In the genomic region with DNA sequence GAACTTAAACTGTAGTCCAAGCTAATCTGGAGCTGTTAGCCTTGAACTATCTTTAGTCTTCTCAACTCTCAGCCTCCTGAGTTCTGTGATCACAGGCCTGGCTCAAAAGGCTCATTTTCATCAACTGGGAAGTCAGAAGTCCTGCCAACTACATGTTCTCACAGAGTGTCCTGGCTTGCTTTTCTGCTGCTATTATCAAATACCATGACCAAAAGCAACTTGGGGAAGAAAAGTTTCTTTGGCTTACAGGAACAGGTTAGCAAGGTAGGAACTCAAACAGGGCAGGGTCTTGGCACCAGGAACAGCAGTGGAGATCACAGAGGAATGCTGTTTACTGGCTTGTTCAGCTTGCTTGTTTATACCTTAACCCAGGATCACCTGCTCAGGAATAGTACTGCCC, we compare ENCODE assay signal across 26 mouse cellular contexts. TPM values are rescaled to one million over a fixed set of nuclear protein-coding genes. Genes with fewer than 3 reads are reported as not detected.
A peak's percentile ranks its signal among the peaks of the same experiment; 100 is the strongest.
DNase-seq lines count a peak whose midpoint lies in the region; ATAC-seq and TF ChIP-seq lines count a peak whose summit lies in the region.
"Had no signal": no experiment of that assay in that cellular context is flagged by ENCODE, and none has a peak within 500 bp of the region (broad histone marks: within the 10 kb centered on the region; RNA-seq: fewer than 3 reads in every experiment).

No protein-coding gene starts in this region.

- H3K4me2 ChIP-seq in kidney, embryonic 15.5 days, result no peak overlapping the region
- H3K4me2 ChIP-seq in kidney, postnatal 0 days (ENCODE audit: low read length), result no peak overlapping the region
- H3K4me2 ChIP-seq in kidney, embryonic 14.5 days (replicated peaks; ENCODE audit: low read depth, low read length), result no peak overlapping the region
- no peak overlapping the region for H3K4me2 ChIP-seq in hindbrain, embryonic 14.5 days (replicated peaks)
- H3K4me2 ChIP-seq: forebrain, embryonic 13.5 days; heart, embryonic 12.5 days had no signal

- H3K9me3 ChIP-seq in kidney, embryonic 15.5 days (replicated peaks), result no peaks in the 10 kb centered on the region
- H3K9me3 ChIP-seq in kidney, postnatal 0 days (replicated peaks; ENCODE audit: low read length), result no peaks in the 10 kb centered on the region
- no peaks in the 10 kb centered on the region for H3K9me3 ChIP-seq in kidney, embryonic 14.5 days (ENCODE audit: control insufficient read depth, low read length)
- H3K9me3 ChIP-seq in hindbrain, embryonic 14.5 days (ENCODE audit: control insufficient read depth, low read length), result no peaks in the 10 kb centered on the region
- H3K9me3 ChIP-seq: embryonic facial prominence, embryonic 10.5 days; forebrain, embryonic 13.5 days; heart, embryonic 12.5 days had no signal

- TF ChIP-seq CTCF in kidney, postnatal 0 days (IDR thresholded peaks at IDR 0.05; ENCODE audit: low read depth), result no peak

- H3K36me3 ChIP-seq in kidney, embryonic 15.5 days, result no peaks in the 10 kb centered on the region
- H3K36me3 ChIP-seq in kidney, postnatal 0 days (ENCODE audit: insufficient read depth, low read length), result no peaks in the 10 kb centered on the region
- H3K36me3 ChIP-seq in kidney, embryonic 14.5 days (ENCODE audit: control insufficient read depth, insufficient read depth, low read length), result no peaks in the 10 kb centered on the region
- no peaks in the 10 kb centered on the region for H3K36me3 ChIP-seq in hindbrain, embryonic 14.5 days (replicated peaks; ENCODE audit: control insufficient read depth, insufficient read depth)
- H3K36me3 ChIP-seq: embryonic facial prominence, embryonic 10.5 days; heart, embryonic 12.5 days had no signal

- peak; percentile 72 for DNase-seq in heart, adult 11 months
- no peak for DNase-seq in heart, postnatal 14 days
- DNase-seq in kidney, adult 18-20 months, result peak; percentile 23
- no peak for DNase-seq in kidney, postnatal 0 days (ENCODE audit: low spot score)
- no peak for DNase-seq in hindbrain, embryonic 14.5 days (ENCODE audit: low spot score)
- DNase-seq: adrenal gland, adult 2 months; adrenal gland, postnatal 36 days; cerebellum, adult 2 months; cerebellum, postnatal 10 days; forebrain, postnatal 0 days; gastrocnemius, adult 2 months; gastrocnemius, postnatal 25 days; heart, postnatal 36 days had no signal

- no peak overlapping the region for H3K4me3 ChIP-seq in kidney, embryonic 15.5 days (replicated peaks)
- H3K4me3 ChIP-seq in kidney, postnatal 0 days (replicated peaks; ENCODE audit: low read depth, low read length), result no peak overlapping the region
- H3K4me3 ChIP-seq in kidney, embryonic 14.5 days (ENCODE audit: low read length), result no peak overlapping the region
- H3K4me3 ChIP-seq in hindbrain, embryonic 14.5 days (replicated peaks; ENCODE audit: low read length), result no peak overlapping the region
- H3K4me3 ChIP-seq: embryonic facial prominence, embryonic 10.5 days; forebrain, embryonic 13.5 days; gastrocnemius, adult 2 months; heart, embryonic 12.5 days had no signal

- no peak overlapping the region for H3K9ac ChIP-seq in kidney, embryonic 15.5 days
- H3K9ac ChIP-seq in kidney, postnatal 0 days (ENCODE audit: low read depth, low read length), result no peak overlapping the region
- no peak overlapping the region for H3K9ac ChIP-seq in kidney, embryonic 14.5 days (ENCODE audit: low read depth, low read length)
- no peak overlapping the region for H3K9ac ChIP-seq in hindbrain, embryonic 14.5 days
- H3K9ac ChIP-seq: forebrain, embryonic 13.5 days; forebrain, postnatal 0 days; heart, embryonic 12.5 days had no signal

- no peaks in the 10 kb centered on the region for H3K4me1 ChIP-seq in kidney, embryonic 15.5 days
- H3K4me1 ChIP-seq in kidney, postnatal 0 days (replicated peaks; ENCODE audit: insufficient read depth, low read length), result no peaks in the 10 kb centered on the region
- no peaks in the 10 kb centered on the region for H3K4me1 ChIP-seq in kidney, embryonic 14.5 days (ENCODE audit: control insufficient read depth, insufficient read depth, low read length)
- H3K4me1 ChIP-seq in hindbrain, embryonic 14.5 days (replicated peaks; ENCODE audit: control insufficient read depth, insufficient read depth, low read length), result no peaks in the 10 kb centered on the region
- H3K4me1 ChIP-seq: embryonic facial prominence, embryonic 10.5 days; forebrain, embryonic 13.5 days; heart, embryonic 12.5 days had no signal

- no peaks in the 10 kb centered on the region for H3K27me3 ChIP-seq in kidney, embryonic 15.5 days
- H3K27me3 ChIP-seq in kidney, postnatal 0 days (ENCODE audit: insufficient read depth, low read length), result no peaks in the 10 kb centered on the region
- H3K27me3 ChIP-seq in kidney, embryonic 14.5 days (ENCODE audit: control insufficient read depth, insufficient read depth, low read length), result no peaks in the 10 kb centered on the region
- no peaks in the 10 kb centered on the region for H3K27me3 ChIP-seq in hindbrain, embryonic 14.5 days (ENCODE audit: control insufficient read depth, insufficient read depth, low read length)
- H3K27me3 ChIP-seq: CH12.LX; forebrain, embryonic 13.5 days; heart, embryonic 12.5 days; Patski had no signal

- no peak overlapping the region for H3K27ac ChIP-seq in kidney, embryonic 15.5 days
- H3K27ac ChIP-seq in kidney, postnatal 0 days, result no peak overlapping the region
- H3K27ac ChIP-seq in kidney, embryonic 14.5 days (ENCODE audit: low read depth, low read length), result no peak overlapping the region
- no peak overlapping the region for H3K27ac ChIP-seq in hindbrain, embryonic 14.5 days
- H3K27ac ChIP-seq: embryonic facial prominence, embryonic 10.5 days; forebrain, embryonic 13.5 days; gastrocnemius, adult 2 months had no signal

- ATAC-seq in kidney, embryonic 15.5 days (replicated peaks; ENCODE audit: low FRiP score), result no peak
- 0 out of 2 replicates have a peak, but pooled peaks have one; percentile 25 for ATAC-seq in kidney, postnatal 0 days (replicated peaks; ENCODE audit: low FRiP score, low read depth)
- ATAC-seq in kidney, embryonic 14.5 days (ENCODE audit: low FRiP score, low TSS enrichment), result no peak
- ATAC-seq in hindbrain, embryonic 14.5 days (ENCODE audit: low FRiP score), result no peak
- ATAC-seq: activated CD4-positive, CD25-positive, alpha-beta regulatory T cell, adult 4 months; forebrain, embryonic 13.5 days; forebrain, postnatal 0 days; hindbrain, embryonic 16.5 days; Patski had no signal

- intact Hi-C loops in heart, postnatal 14 days (cut with DNase I), result no loop called here

RNA-seq across cellular contexts. Expression of a gene that starts 9.1 kb away (rescaled TPM):
- total RNA-seq in heart, postnatal 14 days (2021), result 100 to 1,000 TPM; 102 to 106 TPM
- polyA plus RNA-seq in kidney, embryonic 15.5 days (2015; fragmentation: Nextera tagmentation; extraction: Ambion mirVana), result 31.9 and 36.8 TPM in 2 replicates
- 51.6 and 57.5 TPM in 2 replicates for polyA plus RNA-seq in kidney, postnatal 0 days (2015; fragmentation: Nextera tagmentation; extraction: Ambion mirVana)
- polyA plus RNA-seq in kidney, embryonic 14.5 days (2014; fragmentation: Nextera tagmentation; extraction: Ambion mirVana), result 31.0 and 44.8 TPM in 2 replicates
- 99.2 and 114 TPM in 2 replicates for polyA plus RNA-seq in hindbrain, embryonic 14.5 days (2014; fragmentation: Nextera tagmentation; extraction: Ambion mirVana)

RNA-seq across cellular contexts. Expression of a gene that starts 37.5 kb away (rescaled TPM):
- not detected for total RNA-seq in heart, postnatal 14 days (2021)
- polyA plus RNA-seq in kidney, embryonic 15.5 days (2015; fragmentation: Nextera tagmentation; extraction: Ambion mirVana), result not detected in 2 replicates
- not detected in 2 replicates for polyA plus RNA-seq in kidney, postnatal 0 days (2015; fragmentation: Nextera tagmentation; extraction: Ambion mirVana)
- polyA plus RNA-seq in kidney, embryonic 14.5 days (2014; fragmentation: Nextera tagmentation; extraction: Ambion mirVana), result not detected in 2 replicates
- not detected in 2 replicates for polyA plus RNA-seq in hindbrain, embryonic 14.5 days (2014; fragmentation: Nextera tagmentation; extraction: Ambion mirVana)
- total RNA-seq: adrenal gland, adult 2 months; adrenal gland, postnatal 36 days; CH12.LX; gastrocnemius, adult 2 months; gastrocnemius, postnatal 25 days; heart, adult 18-20 months; heart, postnatal 36 days had no signal
- polyA plus RNA-seq: activated CD4-positive, CD25-positive, alpha-beta regulatory T cell, adult 4 months; adrenal gland, adult 2 months; cerebellum, adult 2 months; embryonic facial prominence, embryonic 10.5 days; embryonic facial prominence, embryonic 14.5 days; forebrain, embryonic 13.5 days; forebrain, postnatal 0 days; heart, embryonic 12.5 days; heart, embryonic 16.5 days; hindbrain, embryonic 11.5 days; hindbrain, embryonic 16.5 days; Patski had no signal

Comparison
In these comparisons a context has a peak if more than half of its experiments do, and no peak if none do; other contexts are left out.
1. DNase-seq: peak in heart, adult 11 months (single experiment) and kidney, adult 18-20 months (single experiment); none in heart, postnatal 14 days (0 of 2), kidney, postnatal 0 days (single experiment) and hindbrain, embryonic 14.5 days (single experiment).